Mouse (Mus musculus) cerebellum, adult 2 months (tissue): Measurements from ENCODE around the gene Cfap57. TPM values are rescaled to one million over a fixed set of nuclear protein-coding genes. Genes with fewer than 3 reads are reported as not detected.

Experiments
- DNase-seq, 2 experiments: peaks; one replicate each; pipeline ENCODE4 v3.0.0; 2021
- H3K27ac ChIP-seq: fragments of 200-500 bp; 2 replicates; pipeline ENCODE4 v1.5.1; 2012; ENCODE audit warnings: low read length, control low read depth, inconsistent platforms; ENCODE audit not compliant: insufficient read depth
- H3K27me3 ChIP-seq: fragments of 200-500 bp; 2 replicates; pipeline ENCODE4 v1.6.1; 2012; ENCODE audit warnings: inconsistent platforms, mild to moderate bottlenecking, low read length, moderate library complexity; ENCODE audit not compliant: control insufficient read depth, insufficient read depth
- H3K4me1 ChIP-seq: fragments of 200-500 bp; 2 replicates; pipeline ENCODE4 v1.6.1; 2011; ENCODE audit warnings: low read length; ENCODE audit not compliant: control insufficient read depth, insufficient read depth
- H3K4me3 ChIP-seq: fragments of 200-500 bp; replicated peaks from 2 replicates; pipeline ENCODE3; 2011; ENCODE audit warnings: mild to moderate bottlenecking, low read depth, low read length, control low read depth; ENCODE audit not compliant: insufficient read depth
- CTCF ChIP-seq: fragments of 200-500 bp; IDR thresholded peaks from 2 replicates; pipeline ENCODE4 v1.5.1; 2011; ENCODE audit warnings: low read depth, mild to moderate bottlenecking, control low read depth, low read length, moderate library complexity, borderline replicate concordance; ENCODE audit not compliant: insufficient read depth
- POLR2A ChIP-seq: fragments of 200-500 bp; IDR thresholded peaks from 2 replicates; pipeline ENCODE4 v1.6.1; 2011; ENCODE audit warnings: low read length, control low read depth, borderline replicate concordance; ENCODE audit not compliant: insufficient read depth
- WGBS: fragments of 180-500 bp; shearing (Covaris S2); methylation state at CpG from one replicate; pipeline ENCODE4 v1.1.7; 2018; 5-methylcytosine and 5-hydroxymethylcytosine counted together
- polyA plus RNA-seq: library from polyadenylated mRNA; depleted of rRNA; stranded (reverse); fragments of >200 nt; gene quantifications from 2 replicates; pipeline ENCODE4 v1.2.3, GENCODE M21; 2012; rRNA removed

The Cfap57 gene
- 0.27 and 0.36 TPM in 2 replicates for polyA plus RNA-seq

- H3K4me3 ChIP-seq, result peak within 1 kb of the TSS; percentile 77
- WGBS, result under 1% methylated on average over 41 of the region's 41 CpGs
- H3K27ac ChIP-seq, result no peak within 1 kb of the TSS
These were observed at the start of gene Cfap57, which contains the start of gene Ebna1bp2 for GRCm38 (mm10) chr4:118620279-118620966. Gene Cfap57, minus strand, starts transcription at chr4:118620777. Gene Ebna1bp2, plus strand, starts transcription at chr4:118620799.

DNA sequence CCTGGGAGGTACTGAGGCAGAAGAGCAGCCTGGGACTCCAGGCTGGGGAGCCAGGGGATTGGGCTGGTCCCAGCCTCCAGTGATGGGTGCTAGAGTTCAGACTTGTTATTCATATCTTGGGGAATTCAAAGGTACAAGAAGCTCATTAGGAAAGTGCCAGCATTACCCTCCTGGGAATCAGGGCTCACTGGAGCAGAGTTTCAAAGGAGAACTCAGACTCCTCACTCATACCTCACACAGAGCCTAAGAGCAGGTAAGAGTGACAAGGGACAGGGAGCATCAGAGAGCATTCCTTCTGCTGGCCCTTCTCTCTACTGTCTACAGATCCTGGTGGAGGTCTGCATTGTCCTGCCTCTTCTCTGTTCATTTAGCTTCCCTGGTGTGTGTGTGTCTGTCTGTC lies 38.1 kb upstream of the Cfap57 start, which contains the start of gene Olfr62:
Olfr62 (plus strand) TSS at position 301 of the 400 bp plus-strand sequence.
- no peaks in the 10 kb centered on the region for H3K27me3 ChIP-seq

More at GRCm38 (mm10) chr4:118620279-118620966, at the start of gene Cfap57, which contains the start of gene Ebna1bp2:
- H3K27me3 ChIP-seq, result no peaks in the 10 kb centered on the region
- H3K4me1 ChIP-seq, result 0 out of 2 replicates have a peak, but pooled peaks cover 3% of the 10 kb centered on the region
- TF ChIP-seq POLR2A (peak; percentile 62; the same call in 1 of the 2 replicates), CTCF (no peak)
- DNase-seq, result peak; percentile 92 to 94

GRCm38 (mm10) chr4:118645234-118645633 lies 24.7 kb upstream of the Cfap57 start:
- no peaks in the 10 kb centered on the region for H3K27me3 ChIP-seq
- no peaks in the 10 kb centered on the region; the same call in 1 of the 2 replicates for H3K4me1 ChIP-seq
- DNase-seq, result peak in 1 of 2 experiments; percentile 49
- H3K27ac ChIP-seq, result no peak overlapping the region
- TF ChIP-seq CTCF (peak; percentile 70), POLR2A (no peak)
- WGBS, result 12% methylated on average over 2 of the region's 2 CpGs
- no peak overlapping the region for H3K4me3 ChIP-seq

More for the DNA sequence above, 38.1 kb upstream of the Cfap57 start, which contains the start of gene Olfr62:
- TF ChIP-seq POLR2A (no peak), CTCF (no peak)
- H3K4me1 ChIP-seq, result no peaks in the 10 kb centered on the region
- DNase-seq, result no peak
- no peak within 1 kb of the TSS for H3K27ac ChIP-seq
- H3K4me3 ChIP-seq, result no peak within 1 kb of the TSS

DNA sequence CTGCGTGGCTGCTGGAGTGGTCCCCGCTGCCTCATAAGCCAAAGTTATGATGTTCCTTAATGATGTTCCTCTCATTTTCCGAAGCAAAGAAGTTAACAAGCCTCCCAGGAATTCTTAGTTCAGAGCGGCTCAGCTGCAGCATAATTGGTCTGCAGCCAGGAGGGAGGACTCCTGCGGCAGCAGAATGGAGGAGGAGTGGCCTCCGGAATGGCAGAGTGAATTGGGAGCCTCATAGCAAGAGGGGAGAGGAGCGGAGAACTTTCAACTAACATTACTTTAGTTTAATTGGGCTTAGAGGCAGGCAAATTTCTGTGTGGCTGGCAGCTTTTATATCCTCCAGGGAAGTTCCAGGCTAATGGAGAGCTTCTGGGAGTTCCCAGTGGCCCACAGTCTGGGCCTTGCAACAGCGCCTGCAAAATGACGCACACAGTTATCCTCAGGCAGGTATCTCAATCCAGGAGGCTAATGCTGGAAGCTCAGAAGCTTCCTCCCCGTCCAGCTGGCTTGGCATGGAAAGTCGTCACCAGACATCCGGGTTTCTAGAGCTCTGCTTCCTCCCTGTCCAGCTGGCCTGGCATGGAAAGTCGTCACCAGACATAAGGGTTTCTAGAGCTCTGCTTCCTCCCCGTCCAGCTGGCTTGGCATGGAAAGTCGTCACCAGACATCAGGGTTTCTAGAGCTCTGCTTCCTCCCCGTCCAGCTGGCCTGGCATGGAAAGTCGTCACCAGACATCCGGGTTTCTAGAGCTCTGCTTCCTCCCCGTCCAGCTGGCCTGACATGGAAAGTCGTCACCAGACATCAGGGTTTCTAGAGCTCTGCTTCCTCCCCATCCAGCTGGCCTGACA lies 22.0 kb upstream of the Cfap57 start:
- Histone ChIP-seq H3K27ac (no peak overlapping the region), H3K4me1 (no peaks in the 10 kb centered on the region; the same call in 1 of the 2 replicates), H3K4me3 (no peak overlapping the region), H3K27me3 (no peaks in the 10 kb centered on the region)
- TF ChIP-seq CTCF (no peak), POLR2A (no peak)
- WGBS, result 10% methylated on average over 20 of the region's 20 CpGs
- DNase-seq, result no peak

- no peaks in the 10 kb centered on the region for H3K27me3 ChIP-seq
- H3K4me1 ChIP-seq, result no peaks in the 10 kb centered on the region
- 73% methylated on average over 5 of the region's 5 CpGs for WGBS
- DNase-seq, result no peak
- H3K4me3 ChIP-seq, result no peak overlapping the region
- no peak overlapping the region for H3K27ac ChIP-seq
- no peak for TF ChIP-seq CTCF
- TF ChIP-seq POLR2A, result no peak
These were observed 9.7 kb upstream of the Cfap57 start for GRCm38 (mm10) chr4:118630261-118630660.

DNA sequence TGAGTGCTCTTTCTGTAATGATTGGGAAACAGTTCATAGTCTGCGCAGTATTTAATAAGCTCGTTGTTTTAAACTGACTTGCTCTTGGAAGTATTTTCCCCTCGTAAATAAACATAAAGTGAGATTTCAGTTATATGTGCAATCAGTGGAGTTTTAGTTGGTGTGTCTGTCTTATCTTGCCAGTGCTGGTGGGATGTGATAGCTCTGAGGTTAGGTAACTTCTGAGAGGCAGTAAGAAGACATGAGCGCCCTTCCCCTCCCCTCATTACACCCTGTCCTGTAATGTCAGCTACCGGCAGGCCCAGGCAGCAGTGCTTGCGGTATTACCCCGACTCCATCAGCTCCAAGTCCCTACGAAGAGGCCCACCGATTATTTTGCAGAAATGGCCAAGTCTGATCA lies 1.2 kb upstream of the Cfap57 start:
- H3K27me3 ChIP-seq, result no peaks in the 10 kb centered on the region
- no peak for DNase-seq
- no peak for TF ChIP-seq POLR2A
- no peak for TF ChIP-seq CTCF
- WGBS, result 84% methylated on average over 9 of the region's 9 CpGs
- H3K4me3 ChIP-seq, result no peak overlapping the region
- no peak overlapping the region for H3K27ac ChIP-seq
- H3K4me1 ChIP-seq, result 0 out of 2 replicates have a peak, but pooled peaks cover 3% of the 10 kb centered on the region

DNA sequence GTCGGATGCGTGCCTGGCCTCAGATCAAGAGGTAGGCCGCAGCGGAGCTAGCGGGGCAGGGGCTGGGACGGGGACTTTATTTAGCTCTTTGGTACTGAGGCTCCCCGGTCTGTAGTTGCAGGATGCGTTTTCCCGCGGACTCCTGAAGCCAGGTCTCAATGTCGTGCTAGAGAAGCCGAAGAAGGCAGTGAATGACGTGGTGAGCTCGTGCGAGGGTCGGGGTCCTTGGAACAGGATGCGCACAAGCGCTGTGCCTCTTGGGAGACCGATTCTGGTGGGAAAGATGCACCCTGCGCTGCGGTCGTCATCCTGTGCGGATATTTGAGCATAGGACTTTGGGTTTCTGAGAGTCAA lies 367 bp upstream of the Cfap57 start:
- WGBS, result under 1% methylated on average over 23 of the region's 23 CpGs
- DNase-seq, result no peak
- peak overlapping the region; percentile 77 for H3K4me3 ChIP-seq
- TF ChIP-seq POLR2A (no peak), CTCF (no peak)
- 0 out of 2 replicates have a peak, but pooled peaks cover 3% of the 10 kb centered on the region for H3K4me1 ChIP-seq
- no peaks in the 10 kb centered on the region for H3K27me3 ChIP-seq
- no peak overlapping the region for H3K27ac ChIP-seq

DNA sequence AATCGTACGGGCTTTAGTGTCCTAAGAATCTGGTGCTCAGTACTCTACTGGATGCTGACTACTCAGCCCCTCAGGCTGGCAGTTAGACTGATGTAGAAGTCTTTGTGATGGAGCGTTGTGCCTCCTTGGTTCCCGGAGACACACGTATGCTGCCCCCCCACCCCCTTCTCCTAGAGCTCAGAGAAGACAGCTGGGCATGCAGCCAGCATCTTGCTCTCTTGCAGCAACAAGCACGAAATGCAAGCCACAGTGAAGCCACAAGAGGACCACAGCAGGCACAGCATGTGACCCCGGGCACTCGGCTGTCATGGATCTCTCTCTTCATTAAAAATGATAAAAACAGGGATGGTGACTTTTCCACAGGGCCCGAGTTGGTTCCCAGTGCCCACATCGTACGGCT lies 5.2 kb downstream of the Cfap57 start:
- 25% methylated on average over 11 of the region's 11 CpGs for WGBS
- no peak for TF ChIP-seq CTCF
- no peak for TF ChIP-seq POLR2A

More for the DNA sequence above, 5.2 kb downstream of the Cfap57 start:
- no peaks in the 10 kb centered on the region for H3K27me3 ChIP-seq
- no peak overlapping the region for H3K4me3 ChIP-seq
- H3K4me1 ChIP-seq, result no peaks in the 10 kb centered on the region
- no peak for DNase-seq
- H3K27ac ChIP-seq, result no peak overlapping the region
